Mouse (Mus musculus): ENCODE results near the gene Hand2.

The Hand2 gene

DNA sequence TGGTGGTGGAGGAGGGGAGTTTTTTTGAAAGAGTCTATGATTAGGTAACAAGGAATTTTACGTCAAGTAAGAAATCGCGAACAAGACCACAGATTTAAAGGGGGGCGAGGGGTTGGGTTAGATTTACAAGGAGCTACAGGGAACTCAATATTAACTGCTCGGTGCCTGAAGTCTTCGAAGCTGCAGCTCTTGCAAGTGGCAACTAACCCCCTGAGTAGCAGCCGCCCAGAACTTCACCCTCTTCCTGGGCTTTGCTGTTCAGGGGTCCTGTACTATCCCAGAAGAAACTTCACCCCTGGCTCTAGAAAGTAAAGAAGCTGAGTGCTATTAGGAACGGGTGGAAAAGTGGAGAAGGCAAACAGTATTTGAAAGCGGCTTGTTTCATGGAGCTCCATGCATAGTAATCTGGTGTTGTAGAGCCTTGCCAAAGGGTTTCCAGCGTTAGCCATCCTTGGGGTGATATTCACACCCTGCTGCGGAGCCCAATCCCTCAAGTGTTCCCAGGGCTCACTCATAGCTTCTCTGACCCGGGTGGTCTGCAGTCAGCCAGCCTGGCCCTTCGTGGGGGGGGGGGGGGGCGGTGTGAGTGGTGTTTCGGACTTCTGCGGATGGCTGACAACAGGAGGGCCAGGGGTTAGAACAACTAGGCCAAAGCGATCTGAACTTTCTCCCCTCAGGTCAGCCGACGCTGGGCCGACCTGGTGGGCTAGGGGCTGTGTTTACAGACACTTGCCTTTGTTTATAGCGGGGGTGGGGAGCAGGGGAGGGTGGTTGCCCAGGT lies 4.5 kb downstream of the Hand2 start:
- no peak for DNase-seq

DNA sequence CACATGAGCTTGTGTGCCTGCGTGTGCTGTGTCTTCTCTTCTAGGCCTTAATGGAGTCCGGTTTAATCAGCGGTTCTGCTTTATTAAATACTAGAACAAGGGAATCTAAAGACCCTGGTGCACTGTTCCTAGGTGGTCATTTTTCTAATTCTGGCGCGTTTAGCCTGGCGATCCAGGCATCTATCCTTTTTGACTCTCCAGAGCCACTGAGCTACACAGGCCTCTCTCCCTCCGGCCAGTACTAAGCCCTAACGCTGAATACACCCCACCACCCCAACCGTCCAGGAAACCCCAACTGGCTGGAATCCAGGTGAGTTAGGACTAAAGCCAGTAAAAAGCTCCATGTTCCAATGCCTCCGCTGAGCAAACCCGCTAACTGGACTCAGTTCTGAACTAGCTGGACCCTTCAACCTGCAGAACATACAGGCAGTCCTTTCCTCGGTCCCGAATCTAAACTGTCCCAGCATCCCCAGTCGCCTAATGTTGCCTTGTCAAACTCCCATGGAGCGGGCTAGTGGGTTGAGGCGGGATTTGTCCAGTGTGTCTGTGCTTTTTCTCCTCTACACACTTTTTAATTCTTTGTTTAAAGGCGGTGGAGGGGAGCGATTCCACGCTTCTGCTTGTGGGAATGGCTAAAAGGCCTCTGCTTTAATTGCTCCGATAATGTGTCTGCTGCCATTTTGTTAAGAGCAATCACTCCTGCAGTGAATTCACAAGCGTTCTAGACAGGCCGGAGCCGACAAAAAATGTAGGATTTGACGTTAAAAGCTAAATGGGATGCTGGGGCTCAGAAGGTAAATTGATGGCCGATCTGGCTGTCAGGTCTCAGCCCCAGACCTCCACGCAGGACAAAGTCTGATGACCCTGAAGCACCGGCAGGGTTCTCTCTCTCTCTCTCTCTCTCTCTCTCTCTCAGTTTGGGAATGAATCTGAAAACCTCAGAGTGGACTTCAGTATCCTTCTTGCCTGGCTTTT lies 5.6 kb downstream of the Hand2 start:
- no peak for DNase-seq

DNA sequence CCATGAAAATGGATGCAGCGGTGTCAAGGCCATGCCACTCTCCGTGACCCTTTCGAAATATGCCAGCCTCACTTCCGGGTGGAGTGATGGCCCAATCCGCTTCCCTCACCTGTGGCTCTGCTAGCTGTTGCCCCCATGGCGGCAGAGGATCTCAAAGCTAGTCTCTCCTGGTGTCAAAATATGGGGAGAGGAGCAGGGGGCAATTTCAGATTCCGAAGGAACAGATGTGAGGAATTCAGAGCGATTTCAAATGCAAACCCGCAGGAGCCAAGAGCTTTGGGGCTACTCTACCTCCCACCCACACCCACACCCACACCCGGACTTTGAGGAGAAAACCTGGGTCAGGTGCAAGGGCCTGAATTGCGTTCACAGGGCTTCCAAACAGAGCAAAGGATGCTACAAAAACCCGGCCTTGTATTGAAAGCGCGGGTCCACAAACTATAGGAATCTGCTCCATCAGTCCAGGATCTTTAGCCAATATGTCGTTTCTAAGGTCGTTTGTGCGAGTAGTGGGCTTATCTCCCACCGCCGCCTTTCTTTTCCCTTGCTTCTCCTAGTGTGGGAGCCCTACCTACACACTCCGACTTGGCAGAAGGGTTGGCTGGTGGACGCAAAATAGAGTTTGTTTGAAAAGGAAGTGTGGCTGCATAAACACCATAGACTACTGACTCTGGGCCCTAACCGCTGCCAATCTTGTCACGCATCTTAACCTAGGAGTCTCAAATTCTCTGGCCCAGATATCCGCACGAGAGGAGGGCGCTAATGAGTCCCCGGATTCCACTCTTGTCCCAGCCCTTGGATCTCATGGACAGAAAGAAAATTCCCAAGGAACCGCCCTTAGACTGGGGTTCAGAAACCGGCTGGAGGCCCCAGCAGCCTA lies 6.7 kb downstream of the Hand2 start:
- DNase-seq: no peak

DNA sequence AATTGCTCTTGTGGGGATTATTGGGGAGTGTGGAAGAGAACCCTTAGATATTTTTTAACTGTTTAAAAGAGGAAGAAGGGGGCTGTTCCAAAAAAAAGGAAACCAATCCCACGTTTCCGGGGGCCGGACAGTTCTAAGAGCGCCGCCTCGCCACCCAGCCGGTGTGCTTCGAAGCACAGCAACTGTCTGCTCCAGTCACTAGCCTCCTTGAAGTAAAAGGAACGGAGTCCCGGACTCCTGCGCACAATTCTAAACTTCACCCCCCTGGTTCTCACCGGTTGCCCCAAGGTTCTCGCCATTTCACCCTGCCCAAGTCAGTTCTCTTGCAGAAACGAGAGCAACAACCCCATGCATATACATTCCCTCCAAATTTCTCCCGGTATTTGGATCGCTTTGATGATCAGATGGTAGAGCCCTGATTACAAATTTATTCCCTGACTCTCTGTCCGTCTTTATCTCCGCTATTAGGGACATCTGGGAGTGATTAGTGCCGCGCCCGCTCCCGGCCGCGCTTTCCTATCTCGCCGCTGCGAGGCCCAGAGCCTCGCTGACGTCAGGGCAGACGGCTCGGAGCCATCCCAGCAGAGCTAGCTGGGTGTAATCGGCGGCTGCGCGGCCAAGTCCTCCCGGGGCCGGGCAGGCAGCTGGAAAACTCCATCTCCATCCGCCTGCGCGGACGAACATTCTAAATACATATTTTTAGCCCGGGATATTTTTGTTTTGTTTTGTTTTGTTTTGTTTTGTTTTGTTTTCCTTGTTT lies 7.6 kb downstream of the Hand2 start:
- peak; percentile 17 for DNase-seq

DNA sequence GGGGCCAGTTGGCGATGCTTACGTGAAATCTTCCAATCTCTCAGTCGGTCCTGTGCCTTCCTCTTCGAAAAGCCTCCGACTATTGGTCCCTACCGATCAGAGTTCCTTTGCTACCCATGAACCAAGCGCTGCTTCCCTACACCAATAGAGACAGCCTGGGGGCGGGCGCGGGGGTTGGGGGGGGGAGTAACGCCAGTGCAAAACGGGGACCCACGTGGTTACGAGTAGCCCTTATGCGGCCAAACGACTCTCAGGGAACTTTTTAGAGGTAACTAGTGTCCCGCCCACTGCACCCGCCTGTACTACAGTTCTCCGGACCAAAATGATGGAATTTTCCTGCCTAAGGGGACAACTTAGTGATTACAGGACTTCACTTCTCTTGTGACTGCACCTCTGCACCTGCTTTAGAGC lies 8.2 kb downstream of the Hand2 start:
- no peak for DNase-seq

DNA sequence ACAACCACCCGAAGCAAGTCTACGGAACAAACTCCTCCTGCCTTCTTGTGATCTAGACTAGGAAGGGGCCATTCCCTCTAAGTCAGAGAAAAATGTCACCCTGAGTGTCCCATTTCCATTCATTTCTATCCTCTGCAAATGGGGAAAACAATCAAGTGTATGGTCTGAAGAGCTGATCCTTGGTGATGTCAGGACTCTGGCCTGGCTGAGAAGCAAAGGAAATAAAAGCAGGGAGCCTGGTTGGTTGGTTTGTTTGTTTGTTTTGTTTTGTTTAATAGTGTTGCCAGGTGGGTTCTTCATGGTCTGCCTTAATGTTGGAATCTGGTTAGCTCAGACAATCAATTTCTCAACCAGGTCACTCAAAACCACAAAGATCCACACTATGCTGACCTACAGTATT lies 9.3 kb downstream of the Hand2 start:
- DNase-seq: no peak

DNA sequence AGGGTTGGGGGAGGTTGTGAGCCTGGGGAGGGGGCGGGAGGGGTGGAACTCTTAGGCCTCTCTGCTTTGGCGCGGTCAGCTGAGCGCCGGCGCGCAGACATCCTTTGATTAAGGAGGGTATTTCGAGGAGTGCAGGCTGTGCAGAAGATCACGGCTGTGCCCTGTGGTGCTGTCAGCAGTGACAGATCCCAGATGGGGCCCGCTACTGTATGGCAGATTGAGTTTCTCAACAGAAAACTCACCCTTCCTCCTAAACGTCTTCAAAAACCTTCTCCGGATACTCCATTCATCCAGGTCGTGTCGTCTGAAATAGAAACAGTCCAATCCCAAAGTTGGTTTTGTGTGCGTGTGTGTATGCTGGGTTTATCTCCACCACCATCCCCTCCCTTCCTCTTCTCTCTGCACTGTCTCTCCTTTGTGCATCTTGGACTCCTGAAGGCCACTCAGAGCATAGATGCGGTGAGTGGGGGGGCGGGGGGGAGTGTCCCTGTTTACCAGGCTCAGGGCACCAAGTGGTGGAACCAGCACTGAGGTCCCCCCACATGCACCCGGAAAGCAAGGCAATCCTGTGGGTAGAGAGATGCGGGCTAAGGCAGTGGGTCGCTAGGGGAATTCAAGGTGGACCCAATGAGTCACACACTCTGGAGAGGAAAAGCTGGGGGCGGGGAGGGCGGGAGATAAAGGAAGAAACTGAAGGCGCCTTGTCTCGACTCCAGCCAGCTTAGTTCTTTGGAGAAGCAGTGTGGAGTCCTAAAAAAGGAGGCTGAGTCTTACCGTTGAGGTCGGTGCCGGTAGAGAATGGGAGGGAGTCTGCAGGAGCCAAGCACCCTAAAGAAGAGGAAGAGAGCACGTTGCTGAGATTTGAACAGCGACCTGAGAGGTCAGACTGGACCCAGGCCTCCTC lies 11.2 kb downstream of the Hand2 start:
- no peak for DNase-seq

DNA sequence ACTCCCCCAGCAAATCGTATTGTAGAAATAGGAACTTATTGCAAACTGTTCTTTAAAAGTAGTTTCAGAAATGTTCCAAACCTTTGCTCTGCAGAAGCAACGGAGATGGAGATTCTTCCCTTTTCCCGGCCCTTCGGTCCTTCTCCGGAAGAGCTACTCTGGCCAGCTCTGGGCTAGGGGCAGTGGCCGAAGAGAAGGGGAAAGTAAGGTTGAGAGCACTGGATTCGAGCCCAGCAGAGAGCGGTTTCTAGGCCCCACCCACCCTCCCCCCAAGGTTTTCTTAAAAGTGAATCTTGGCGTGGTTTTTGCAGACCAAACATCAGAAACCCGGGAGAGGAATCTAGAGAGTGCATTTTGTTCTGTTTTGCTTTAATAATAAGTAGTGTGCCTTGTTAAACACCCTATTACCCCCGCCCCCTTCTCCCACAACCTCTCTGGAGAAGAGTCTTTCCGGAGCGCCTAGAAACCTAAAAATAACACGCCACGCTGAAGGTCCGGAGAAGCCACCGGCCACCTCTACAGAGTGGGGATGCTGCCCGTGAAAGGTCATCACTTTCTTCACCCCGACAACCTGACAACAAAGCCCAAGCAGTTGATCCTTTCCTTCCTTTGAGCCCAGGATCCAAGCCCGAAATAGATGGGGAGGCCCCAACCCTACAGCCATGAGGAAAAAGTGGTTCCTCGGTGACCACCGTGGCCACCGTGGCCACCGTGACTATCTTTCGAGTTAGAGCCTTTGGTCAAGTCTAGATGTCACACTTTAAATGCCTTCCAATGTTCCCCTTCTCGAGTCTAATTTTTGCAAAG lies 12.1 kb downstream of the Hand2 start:
- no peak for DNase-seq

DNA sequence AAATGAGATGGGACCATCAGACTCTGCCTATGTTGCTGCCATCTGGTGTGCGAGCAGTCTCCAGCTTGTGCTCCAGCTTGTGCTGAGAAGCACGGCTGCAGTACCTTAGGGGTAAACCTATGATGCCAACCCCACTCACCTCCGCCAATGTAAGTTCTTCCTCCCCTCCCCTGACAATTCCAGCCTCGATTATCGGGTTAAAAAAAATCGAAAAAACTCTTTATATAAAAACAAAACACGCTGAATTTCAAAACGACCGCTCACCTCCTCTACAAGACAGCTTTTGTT lies 12.6 kb downstream of the Hand2 start:
- DNase-seq: no peak

DNA sequence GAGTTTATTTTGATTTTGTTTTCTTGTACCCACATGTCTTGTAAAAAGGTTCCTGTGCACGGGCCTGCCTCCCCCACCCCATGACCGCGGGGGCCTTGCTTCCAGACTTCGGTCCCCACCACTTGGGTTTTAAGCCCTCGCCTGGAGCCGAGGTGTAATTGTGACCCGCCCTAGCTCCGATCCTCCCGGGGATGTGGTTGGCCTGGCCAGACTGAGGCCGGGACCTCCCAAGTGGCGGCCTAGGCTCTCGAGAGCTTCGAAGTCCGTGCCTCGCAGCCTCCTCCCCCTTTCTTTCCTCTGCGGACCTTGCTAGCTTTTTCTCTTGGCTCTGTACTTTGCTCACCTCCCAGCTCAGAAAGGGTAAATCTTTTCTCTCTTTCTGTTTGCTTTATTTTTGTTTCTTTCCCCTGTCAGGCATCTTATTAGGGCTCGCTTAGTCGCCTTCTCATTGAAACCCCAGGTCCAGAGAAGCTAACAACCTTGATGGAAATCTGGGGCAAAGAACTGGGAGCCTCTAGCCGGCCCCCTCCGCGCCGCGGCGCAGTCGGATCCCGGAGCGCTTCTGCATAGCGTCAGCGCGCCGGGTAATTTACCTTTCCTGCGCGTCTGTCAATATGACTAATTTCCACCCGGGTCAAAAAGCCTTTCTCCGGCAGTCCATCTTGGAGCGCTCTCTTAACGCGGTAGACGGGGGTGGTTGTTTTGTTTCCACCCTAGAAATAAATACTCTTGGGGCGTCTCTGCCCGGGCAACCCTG lies 13.2 kb downstream of the Hand2 start:
- peak; percentile 18 for DNase-seq

DNA sequence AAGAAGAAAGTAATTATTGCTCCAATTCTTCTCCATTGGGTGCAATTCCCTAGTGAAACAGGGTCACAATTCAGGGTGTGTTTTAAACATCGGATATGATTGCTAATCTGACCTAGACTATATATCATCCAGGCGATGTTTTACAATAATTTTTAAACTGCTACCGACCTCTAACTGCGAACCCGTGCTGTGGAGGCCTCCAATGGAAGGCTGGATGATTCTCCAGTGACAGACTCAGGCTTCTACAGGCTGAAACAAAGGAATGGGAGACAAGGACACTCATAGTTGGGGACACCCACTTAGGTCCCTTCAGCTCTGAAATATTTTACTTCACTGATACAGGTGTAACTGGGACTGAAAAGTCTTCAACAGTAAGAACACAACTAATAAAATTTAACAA lies 13.9 kb downstream of the Hand2 start:
- no peak for DNase-seq

DNA sequence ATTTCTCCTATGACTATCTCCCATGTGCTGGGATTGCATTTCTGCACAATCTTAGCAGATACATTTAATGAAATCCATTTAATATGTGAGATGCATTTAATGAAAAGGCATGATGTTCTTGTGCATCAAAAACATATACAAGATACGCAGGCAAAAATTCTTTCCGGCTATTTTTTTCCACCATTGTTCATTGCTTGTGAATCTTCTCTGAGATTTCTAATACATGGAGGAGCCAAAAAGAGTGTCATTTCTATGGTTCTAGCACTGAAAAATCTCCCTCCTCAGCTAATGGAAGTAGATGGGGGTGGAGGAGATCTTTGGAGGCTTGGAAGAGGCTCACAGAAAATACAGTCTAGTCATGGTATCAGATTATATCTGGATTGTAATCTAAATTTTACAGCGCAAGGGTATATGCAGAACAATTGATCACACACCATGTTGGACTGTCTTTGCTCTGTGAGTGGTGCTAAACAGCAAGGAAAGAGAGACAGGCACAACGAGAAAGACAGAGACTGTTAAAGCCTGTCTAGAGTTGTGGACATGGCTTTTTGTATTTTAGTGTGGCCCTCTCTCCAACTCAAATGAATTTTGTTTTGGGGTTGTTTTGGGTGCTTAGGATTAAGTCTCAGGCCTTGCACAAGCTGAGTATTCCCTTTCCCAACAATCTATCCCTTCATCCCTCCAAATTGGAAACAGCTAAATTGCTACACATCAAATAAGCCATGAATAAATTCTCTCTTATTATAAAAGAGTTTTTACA lies 16.7 kb downstream of the Hand2 start:
- no peak for DNase-seq

DNA sequence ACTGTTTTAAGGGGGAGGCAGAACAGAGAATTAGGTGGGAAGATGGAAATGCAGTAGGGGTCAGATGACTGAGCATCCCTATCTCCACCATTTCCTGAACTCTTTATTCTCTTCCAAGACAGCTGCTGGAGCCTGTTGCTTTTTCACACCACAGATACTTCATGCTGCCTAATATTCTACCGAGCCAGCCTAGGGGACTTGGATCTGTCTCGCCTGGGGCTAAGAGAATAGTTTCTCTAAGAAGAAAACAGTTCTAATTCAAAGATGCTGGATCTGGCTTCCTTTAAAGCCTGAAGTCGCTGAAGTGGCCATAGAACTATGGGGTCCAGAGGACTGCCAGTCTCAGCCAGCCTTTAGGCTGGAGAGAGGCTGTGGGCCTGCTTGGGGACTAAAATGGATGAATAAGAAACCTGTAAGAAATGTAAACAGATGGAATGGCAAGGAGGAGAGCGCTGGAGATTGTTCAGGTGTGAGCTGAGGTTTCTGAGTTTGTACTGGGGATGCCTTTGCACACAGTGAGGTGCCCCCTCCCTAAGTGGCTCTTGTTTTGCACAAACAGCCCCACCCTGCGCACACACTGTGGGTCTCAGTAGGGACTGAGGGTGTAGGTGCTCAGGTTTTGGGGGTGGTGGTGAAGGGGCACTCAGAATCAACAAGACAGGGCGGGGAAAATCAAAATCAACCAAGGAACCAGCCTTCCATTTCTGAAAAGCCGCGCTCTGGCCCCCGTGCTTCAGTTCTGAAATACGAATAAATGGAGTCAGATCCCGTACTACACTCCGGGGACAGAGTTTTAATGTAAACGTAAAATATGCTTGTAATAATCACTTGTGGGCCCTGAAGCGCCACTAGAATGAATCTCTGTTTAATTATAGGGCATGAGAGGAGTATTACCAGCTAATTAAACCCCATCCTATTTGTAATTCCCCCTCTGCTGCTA lies 19.2 kb downstream of the Hand2 start:
- DNase-seq: no peak

DNA sequence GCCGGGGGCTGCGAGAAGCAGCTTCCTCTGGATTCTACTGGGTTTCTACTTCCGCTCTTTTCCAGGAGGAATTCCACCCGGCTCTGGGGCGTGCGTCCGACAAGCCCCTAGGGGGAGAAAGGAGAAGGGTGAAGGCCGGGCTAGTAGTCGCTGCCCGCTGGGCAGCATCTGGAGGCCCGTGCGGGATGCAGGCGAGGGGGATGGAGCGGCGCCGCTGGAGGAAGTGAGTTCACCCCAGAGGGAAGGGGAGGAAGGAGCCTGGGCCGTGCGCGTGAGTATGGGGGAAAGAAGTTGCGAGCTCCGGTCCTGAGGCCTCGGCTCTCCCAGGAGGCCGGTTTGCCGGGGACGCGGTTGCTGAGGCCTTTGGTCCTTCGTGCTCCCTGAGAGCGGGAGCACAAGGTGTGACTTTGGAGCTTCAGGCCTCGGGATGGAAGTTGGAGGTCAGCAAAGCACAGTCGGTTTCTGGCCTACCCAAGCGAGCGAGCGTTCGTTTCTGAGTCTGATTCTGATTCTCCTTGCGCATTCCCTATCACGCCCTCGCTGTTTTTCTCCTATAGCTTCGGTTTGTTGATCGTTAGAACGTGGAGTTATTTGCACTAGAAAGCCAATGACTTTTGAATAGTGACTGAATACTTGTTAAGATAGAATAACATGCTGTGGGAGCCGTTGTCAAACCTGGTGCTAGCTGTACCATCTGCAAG lies 20.2 kb downstream of the Hand2 start:
- no peak for DNase-seq

DNA sequence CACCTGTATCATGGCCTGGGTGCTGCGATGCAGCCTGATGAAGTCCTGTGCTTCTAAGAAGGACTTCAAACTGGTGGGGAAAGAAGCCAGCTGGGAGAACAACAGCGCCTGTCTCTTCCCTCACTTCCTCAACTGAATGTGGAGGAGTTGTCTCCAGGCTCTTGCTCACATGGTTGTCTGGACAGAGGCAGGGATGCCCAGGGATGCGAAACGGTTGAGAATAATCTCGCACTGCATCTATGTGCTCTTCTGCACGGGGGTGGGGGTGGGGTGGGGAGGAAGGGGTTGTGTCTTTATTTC lies 20.7 kb downstream of the Hand2 start:
- no peak for DNase-seq

DNA sequence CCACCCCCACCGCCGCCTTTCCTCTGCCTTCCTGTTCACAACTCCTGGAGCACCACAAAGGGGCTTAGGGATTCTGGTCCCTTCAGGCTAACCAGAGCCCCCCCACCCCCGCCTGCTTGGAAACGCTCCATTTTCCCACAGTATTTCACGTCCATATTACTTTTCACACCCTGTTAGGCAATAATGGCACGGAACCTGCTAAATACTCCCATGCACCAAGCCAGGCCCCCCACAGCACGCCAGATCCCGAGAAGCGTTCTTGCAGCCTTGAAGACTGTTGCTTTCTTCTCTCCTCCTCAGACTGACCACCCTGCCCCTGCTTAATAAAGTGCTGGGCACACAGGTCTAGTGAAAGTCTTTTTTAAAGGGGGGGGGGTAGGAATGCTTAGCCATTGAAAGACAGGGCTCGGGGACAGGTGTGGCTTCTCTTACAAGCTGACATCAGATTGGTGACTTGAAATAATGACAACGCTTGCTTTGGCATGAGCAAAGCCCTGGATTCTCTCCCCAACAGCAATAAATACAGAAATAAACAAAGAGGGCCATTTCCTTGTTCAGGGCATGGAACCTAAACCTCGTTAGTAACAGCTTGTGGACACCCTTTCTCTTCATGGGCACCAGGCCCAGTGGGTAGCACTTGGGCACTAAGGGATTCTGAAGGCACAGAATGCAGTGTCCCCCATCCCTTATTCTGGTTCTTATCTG lies 21.8 kb downstream of the Hand2 start:
- no peak for DNase-seq

Measured in kidney, adult 18-20 months (tissue).